Comparison of ENCODE assay signal across 13 mouse cellular contexts in genomic region chr7:35792150-35792848, GRCm38 (mm10). TPM values are rescaled to one million over a fixed set of nuclear protein-coding genes. Genes with fewer than 3 reads are reported as not detected.
A peak's percentile ranks its signal among the peaks of the same experiment; 100 is the strongest.
DNase-seq lines count a peak whose midpoint lies in the region; ATAC-seq and TF ChIP-seq lines count a peak whose summit lies in the region.
"Had no signal": no experiment of that assay in that cellular context is flagged by ENCODE, and none has a peak within 500 bp of the region (broad histone marks: within the 10 kb centered on the region; RNA-seq: fewer than 3 reads in every experiment).

No protein-coding gene starts in this region.

- TF ChIP-seq EP300 in MEL (IDR thresholded peaks at IDR 0.05; ENCODE audit: low read depth in 1 of 2, low read length in 2 of 2): peak; percentile 47 to 67

- ATAC-seq in liver, embryonic 12.5 days: peak; percentile 88
- ATAC-seq in forebrain, embryonic 14.5 days: no peak

- no peak for TF ChIP-seq CTCF in MEL (IDR thresholded peaks at IDR 0.05 in 2 of 3, conservative IDR thresholded peaks at IDR 0.05 in 1 of 3; ENCODE audit: control insufficient read depth in 1 of 3, insufficient read depth in 1 of 3, low read depth in 2 of 3, low read length in 3 of 3, poor library complexity in 1 of 3, severe bottlenecking in 1 of 3)

- no peak for TF ChIP-seq RAD21 in MEL (IDR thresholded peaks at IDR 0.05; ENCODE audit: low read depth, low read length)

- intact Hi-C loops in left cerebral cortex, postnatal 36 days (cut with DNase I): no loop called here

- 0 out of 2 replicates have a peak, but pooled peaks cover 1% of the 10 kb centered on the region for H3K79me2 ChIP-seq in MEL (ENCODE audit: control insufficient read depth, insufficient read depth, low read length, poor library complexity)

- H3K27ac ChIP-seq in MEL (ENCODE audit: control insufficient read depth, low read depth, low read length): peak overlapping the region; percentile 21; the same call in 1 of the 2 replicates
- peak overlapping the region; percentile 58; the same call in 1 of the 2 replicates for H3K27ac ChIP-seq in liver, embryonic 12.5 days
- H3K27ac ChIP-seq in forebrain, embryonic 14.5 days (ENCODE audit: low read depth, low read length): no peak overlapping the region
- H3K27ac ChIP-seq: gastrocnemius, adult 2 months; hindbrain, embryonic 15.5 days had no signal

- WGBS in liver, embryonic 12.5 days (ENCODE audit: insufficient replicate concordance): 59% methylated on average over 12 of the region's 12 CpGs
- WGBS in forebrain, embryonic 14.5 days: 88% methylated on average over 12 of the region's 12 CpGs

- H3K4me2 ChIP-seq in liver, embryonic 12.5 days: no peak overlapping the region
- no peak overlapping the region for H3K4me2 ChIP-seq in forebrain, embryonic 14.5 days (ENCODE audit: low read length)
- H3K4me2 ChIP-seq: hindbrain, embryonic 15.5 days had no signal

- no peak for TF ChIP-seq POLR2A in MEL (IDR thresholded peaks at IDR 0.05; ENCODE audit: control insufficient read depth in 1 of 2, insufficient read depth in 1 of 2, low read depth in 1 of 2, low read length in 2 of 2, poor library complexity in 1 of 2)

- H3K9ac ChIP-seq in MEL (ENCODE audit: control insufficient read depth, low read depth, low read length, poor library complexity, severe bottlenecking): no peak overlapping the region
- no peak overlapping the region for H3K9ac ChIP-seq in liver, embryonic 12.5 days
- no peak overlapping the region for H3K9ac ChIP-seq in forebrain, embryonic 14.5 days (ENCODE audit: low read length)
- H3K9ac ChIP-seq: hindbrain, embryonic 15.5 days had no signal

- peaks cover 22 to 45% of the 10 kb centered on the region in 2 experiments for H3K4me1 ChIP-seq in MEL (ENCODE audit: control insufficient read depth in 1 of 2, insufficient read depth in 2 of 2, low read length in 2 of 2)
- peaks cover 46% of the 10 kb centered on the region for H3K4me1 ChIP-seq in liver, embryonic 12.5 days
- H3K4me1 ChIP-seq in forebrain, embryonic 14.5 days (ENCODE audit: control insufficient read depth, insufficient read depth, low read length): no peaks in the 10 kb centered on the region; the same call in 1 of the 2 replicates

- H3K27me3 ChIP-seq in MEL (ENCODE audit: control insufficient read depth in 1 of 2, insufficient read depth in 2 of 2, low read length in 2 of 2): no peaks in the 10 kb centered on the region
- no peaks in the 10 kb centered on the region for H3K27me3 ChIP-seq in liver, embryonic 12.5 days (replicated peaks)
- no peaks in the 10 kb centered on the region for H3K27me3 ChIP-seq in forebrain, embryonic 14.5 days (replicated peaks; ENCODE audit: control insufficient read depth, insufficient read depth, low read length)
- H3K27me3 ChIP-seq: hindbrain, embryonic 15.5 days had no signal

- H3K36me3 ChIP-seq in MEL (ENCODE audit: control insufficient read depth in 1 of 2, insufficient read depth in 2 of 2, low read length in 2 of 2): peaks cover 30 to 47% of the 10 kb centered on the region in 2 experiments
- H3K36me3 ChIP-seq in liver, embryonic 12.5 days: peaks cover 86% of the 10 kb centered on the region
- peaks cover 89% of the 10 kb centered on the region for H3K36me3 ChIP-seq in forebrain, embryonic 14.5 days (ENCODE audit: control insufficient read depth, insufficient read depth, low read length)

- H3K4me3 ChIP-seq in MEL (ENCODE audit: control insufficient read depth in 1 of 2, insufficient read depth in 1 of 2, low read depth in 2 of 2, low read length in 2 of 2): no peak overlapping the region
- no peak overlapping the region for H3K4me3 ChIP-seq in liver, embryonic 12.5 days
- H3K4me3 ChIP-seq in forebrain, embryonic 14.5 days (ENCODE audit: low read depth, low read length): no peak overlapping the region
- H3K4me3 ChIP-seq: gastrocnemius, adult 2 months; hindbrain, embryonic 15.5 days had no signal

- peak; percentile 33 to 35 for DNase-seq in frontal cortex, postnatal 36 days (ENCODE audit: low spot score in 2 of 2)
- no peak for DNase-seq in frontal cortex, postnatal 25 days (ENCODE audit: low spot score in 2 of 2)
- peak; percentile 22 to 26 for DNase-seq in left cerebral cortex, postnatal 36 days (ENCODE audit: low spot score in 2 of 2)
- DNase-seq in left cerebral cortex, adult 11 months (ENCODE audit: low spot score): no peak
- DNase-seq in MEL (ENCODE audit: low read depth, low spot score): peak; percentile 75
- DNase-seq in forebrain, embryonic 14.5 days (ENCODE audit: low spot score): no peak
- DNase-seq in thymus, postnatal 0 days (ENCODE audit: low spot score): no peak
- DNase-seq: cerebellum, adult 9-11 months; gastrocnemius, adult 2 months; kidney, adult 8-10 months; lung, adult 2 months had no signal

- no peaks in the 10 kb centered on the region for H3K9me3 ChIP-seq in MEL (replicated peaks; ENCODE audit: insufficient read depth, low read length)
- H3K9me3 ChIP-seq in liver, embryonic 12.5 days (replicated peaks): no peaks in the 10 kb centered on the region
- no peaks in the 10 kb centered on the region for H3K9me3 ChIP-seq in forebrain, embryonic 14.5 days (replicated peaks; ENCODE audit: control insufficient read depth, low read length)
- H3K9me3 ChIP-seq: hindbrain, embryonic 15.5 days had no signal

TF ChIP-seq in MEL, 35 proteins besides CTCF, POLR2A, EP300 and RAD21:
- TF ChIP-seq GATA1 (IDR thresholded peaks at IDR 0.05; ENCODE audit: low read depth, low read length) (peak; percentile 48; the same call in 1 of the 2 replicates), ETS1 (IDR thresholded peaks at IDR 0.05; ENCODE audit: low read depth, low read length) (peak; percentile 62), SIN3A (IDR thresholded peaks at IDR 0.05; ENCODE audit: low read length) (peak; percentile 49; the same call in 1 of the 2 replicates), TCF12 (IDR thresholded peaks at IDR 0.05; ENCODE audit: low read depth, low read length) (peak; percentile 65; the same call in 1 of the 2 replicates), CHD1 (IDR thresholded peaks at IDR 0.05; ENCODE audit: low read depth, low read length) (no peak), MXI1 (IDR thresholded peaks at IDR 0.05; ENCODE audit: low read depth, low read length) (0 out of 2 replicates have a peak, but pooled peaks have one; percentile 35), ZNF384 (IDR thresholded peaks at IDR 0.05; ENCODE audit: low read depth, low read length) (peak; percentile 4; the same call in 1 of the 2 replicates), ELF1 (IDR thresholded peaks at IDR 0.05; ENCODE audit: low read depth, low read length) (no peak), TAL1 (IDR thresholded peaks at IDR 0.05; ENCODE audit: low read length) (peak; percentile 86), MYC (IDR thresholded peaks at IDR 0.05; ENCODE audit: low read depth, low read length) (no peak)
TF ChIP-seq in MEL: peak in this region for 7.

RNA-seq across cellular contexts. Expression of gene Zfp507, which starts 10.5 kb away (rescaled TPM):
- 10 to 100 TPM; 29.4 to 33.2 TPM for total RNA-seq in left cerebral cortex, postnatal 36 days (2021)
- 16.0 and 16.4 TPM in 2 replicates for total RNA-seq in MEL (2012; rRNA removed)
- 10 to 100 TPM; 17.7 to 67.2 TPM for polyA plus RNA-seq in MEL (2012; ENCODE audit: insufficient read depth in 1 of 2, insufficient read length in 2 of 2, low read depth in 1 of 2, low replicate concordance in 2 of 2, missing spikeins in 1 of 2)
- polyA plus RNA-seq in liver, embryonic 12.5 days (2016; fragmentation: Nextera tagmentation; extraction: Ambion mirVana): 8.8 and 9.2 TPM in 2 replicates
- 12.0 and 12.5 TPM in 2 replicates for polyA plus RNA-seq in forebrain, embryonic 14.5 days (2014; fragmentation: Nextera tagmentation; extraction: Ambion mirVana)
- polyA plus RNA-seq in thymus, postnatal 0 days (2015; fragmentation: Nextera tagmentation; extraction: Ambion mirVana): 11.5 and 11.6 TPM in 2 replicates

RNA-seq across cellular contexts. Expression of gene Dpy19l3, which starts 38.0 kb away (rescaled TPM):
- total RNA-seq in left cerebral cortex, postnatal 36 days (2021): 10 to 100 TPM; 56.6 to 79.9 TPM
- total RNA-seq in MEL (2012; rRNA removed): 5.6 and 7.4 TPM in 2 replicates
- 1 to 10 TPM in 1 of 2 experiments, not detected in 1; 9.9 TPM for polyA plus RNA-seq in MEL (2012; ENCODE audit: insufficient read depth in 1 of 2, insufficient read length in 2 of 2, low read depth in 1 of 2, low replicate concordance in 2 of 2, missing spikeins in 1 of 2)
- 9.0 and 12.5 TPM in 2 replicates for polyA plus RNA-seq in liver, embryonic 12.5 days (2016; fragmentation: Nextera tagmentation; extraction: Ambion mirVana)
- polyA plus RNA-seq in forebrain, embryonic 14.5 days (2014; fragmentation: Nextera tagmentation; extraction: Ambion mirVana): 58.8 and 59.7 TPM in 2 replicates
- polyA plus RNA-seq in thymus, postnatal 0 days (2015; fragmentation: Nextera tagmentation; extraction: Ambion mirVana): 36.4 and 46.3 TPM in 2 replicates

Comparison
In these comparisons a context has a peak if more than half of its experiments do, and no peak if none do; other contexts are left out.
1. DNase-seq: peak in frontal cortex, postnatal 36 days (2 of 2), left cerebral cortex, postnatal 36 days (2 of 2) and MEL (single experiment); none in frontal cortex, postnatal 25 days (0 of 2), left cerebral cortex, adult 11 months (single experiment), forebrain, embryonic 14.5 days (single experiment) and thymus, postnatal 0 days (single experiment).